Mouse (Mus musculus): Measurements from ENCODE around the gene Smarce1.

Gene Smarce1

GRCm38 (mm10) chr11:99229641-99230260, 1.1 kb downstream of the Smarce1 start:
- peak; percentile 49 for DNase-seq (ENCODE audit: low read depth, low spot score)

GRCm38 (mm10) chr11:99226298-99226697, 4.5 kb downstream of the Smarce1 start:
- no peak for DNase-seq (ENCODE audit: low read depth, low spot score)

GRCm38 (mm10) chr11:99223310-99223709, 7.5 kb downstream of the Smarce1 start:
- no peak for DNase-seq (ENCODE audit: low read depth, low spot score)

- DNase-seq (ENCODE audit: low read depth, low spot score): no peak
Observed at GRCm38 (mm10) chr11:99221811-99222210, 9.0 kb downstream of the Smarce1 start.

GRCm38 (mm10) chr11:99217248-99217986, 13.4 kb downstream of the Smarce1 start:
- DNase-seq (ENCODE audit: low read depth, low spot score): peak; percentile 54

- no peak for DNase-seq (ENCODE audit: low read depth, low spot score)
Observed at GRCm38 (mm10) chr11:99216181-99216580, 14.6 kb downstream of the Smarce1 start.

GRCm38 (mm10) chr11:99212693-99213092, 18.1 kb downstream of the Smarce1 start:
- DNase-seq (ENCODE audit: low read depth, low spot score): no peak

- no peak for DNase-seq (ENCODE audit: low read depth, low spot score)
Observed at GRCm38 (mm10) chr11:99211964-99212363, 18.9 kb downstream of the Smarce1 start.

- no peak for DNase-seq (ENCODE audit: low read depth, low spot score)
Observed at GRCm38 (mm10) chr11:99208105-99208669, 22.6 kb downstream of the Smarce1 start.

- no peak for DNase-seq (ENCODE audit: low read depth, low spot score)
Observed at GRCm38 (mm10) chr11:99207449-99207848, 23.4 kb downstream of the Smarce1 start.

- DNase-seq (ENCODE audit: low read depth, low spot score): peak; percentile 39
Observed at GRCm38 (mm10) chr11:99206954-99207353, 23.9 kb downstream of the Smarce1 start.

GRCm38 (mm10) chr11:99189154-99189582, 41.6 kb downstream of the Smarce1 start:
- DNase-seq (ENCODE audit: low read depth, low spot score): peak; percentile 79

GRCm38 (mm10) chr11:99187348-99187747, 43.5 kb downstream of the Smarce1 start:
- DNase-seq (ENCODE audit: low read depth, low spot score): no peak

GRCm38 (mm10) chr11:99186836-99187235, 44.0 kb downstream of the Smarce1 start:
- DNase-seq (ENCODE audit: low read depth, low spot score): no peak

GRCm38 (mm10) chr11:99182575-99182974, 48.2 kb downstream of the Smarce1 start:
- DNase-seq (ENCODE audit: low read depth, low spot score): no peak

- DNase-seq (ENCODE audit: low read depth, low spot score): no peak
Observed at GRCm38 (mm10) chr11:99180071-99180470, 50.7 kb downstream of the Smarce1 start.

GRCm38 (mm10) chr11:99177925-99178198, 53.0 kb downstream of the Smarce1 start:
- DNase-seq (ENCODE audit: low read depth, low spot score): no peak

- DNase-seq (ENCODE audit: low read depth, low spot score): no peak
Observed at GRCm38 (mm10) chr11:99177054-99177924, 53.5 kb downstream of the Smarce1 start.

- peak; percentile 34 for DNase-seq (ENCODE audit: low read depth, low spot score)
Observed at GRCm38 (mm10) chr11:99172002-99172401, 58.8 kb downstream of the Smarce1 start.

- DNase-seq (ENCODE audit: low read depth, low spot score): no peak
Observed at GRCm38 (mm10) chr11:99171442-99171841, 59.4 kb downstream of the Smarce1 start.

- no peak for DNase-seq (ENCODE audit: low read depth, low spot score)
Observed at GRCm38 (mm10) chr11:99170547-99171267, 60.1 kb downstream of the Smarce1 start.
